Mouse (Mus musculus): ENCODE data around the gene Gm5485. TPM values are rescaled to one million over a fixed set of nuclear protein-coding genes. Genes with fewer than 3 reads are reported as not detected.

The Gm5485 gene
- polyA plus RNA-seq, 1 experiment from 2014 or later, result not detected

DNA sequence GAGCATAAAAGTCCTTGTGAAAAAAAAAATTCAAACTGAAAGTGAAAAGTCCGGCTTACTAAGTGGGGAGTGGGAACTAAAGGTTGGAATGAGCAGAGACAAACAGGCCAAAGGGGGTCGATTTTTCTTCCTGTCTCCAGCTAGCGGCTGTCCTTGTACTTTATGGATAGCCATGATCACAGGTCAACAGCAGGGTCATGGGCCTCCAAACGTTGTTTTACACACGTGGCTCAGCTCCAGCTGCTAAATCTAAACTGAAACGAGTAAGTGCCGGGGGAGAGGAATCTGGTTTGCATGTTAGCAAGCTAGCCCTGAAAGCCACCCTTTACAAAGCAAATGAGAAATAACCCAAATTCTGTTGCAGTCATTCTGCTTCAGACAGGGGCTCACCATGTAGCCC is 2.6 kb downstream of the Gm5485 start:
- H3K27me3 ChIP-seq (replicated peaks; ENCODE audit: low read depth, poor library complexity, severe bottlenecking), result no peaks in the 10 kb centered on the region
- no peaks in the 10 kb centered on the region for H3K9me3 ChIP-seq
- no peak overlapping the region for H3K27ac ChIP-seq (replicated peaks)
- no peak overlapping the region for H3K4me3 ChIP-seq
- H3K4me1 ChIP-seq, result no peaks in the 10 kb centered on the region
- no peaks in the 10 kb centered on the region for H3K36me3 ChIP-seq (replicated peaks)
- 64% methylated on average over 7 of the region's 7 CpGs for WGBS
- DNase-seq (ENCODE audit: low spot score), result no peak

DNA sequence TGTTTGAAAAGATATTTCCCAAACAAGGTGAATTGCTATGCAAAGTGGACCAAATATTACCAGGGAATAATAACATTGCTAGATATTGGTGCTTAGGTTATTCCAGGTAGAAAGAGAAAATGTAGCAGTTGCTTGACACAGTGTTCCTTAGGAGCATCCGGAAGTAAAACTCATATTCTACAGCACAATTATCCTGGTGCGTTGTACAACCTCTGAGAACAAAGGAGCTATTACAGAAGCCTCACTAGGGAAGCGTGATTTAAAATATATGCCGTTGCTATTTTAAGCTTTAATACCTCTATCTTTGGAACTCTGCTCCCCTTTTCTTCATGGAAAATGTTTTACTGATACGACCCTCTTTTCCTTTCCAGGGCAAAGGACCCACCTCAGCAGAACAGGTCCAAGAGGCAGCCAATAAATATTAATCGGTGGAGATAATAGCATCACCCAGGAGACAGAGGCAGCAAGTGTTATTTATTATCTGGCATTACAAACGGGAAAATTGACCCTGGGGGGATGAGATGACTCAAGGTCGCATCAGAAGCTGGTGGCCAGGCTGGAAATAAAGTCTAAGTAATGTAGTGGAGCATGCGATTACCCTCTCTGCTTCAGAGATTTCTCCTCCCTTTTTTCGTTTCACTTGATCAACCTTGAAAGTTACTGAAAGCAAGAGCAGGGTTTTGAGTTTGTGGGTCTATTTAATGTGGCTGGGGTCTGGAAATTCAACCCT is 6.4 kb downstream of the Gm5485 start:
- Histone ChIP-seq H3K4me3 (no peak overlapping the region), H3K36me3 (replicated peaks) (no peaks in the 10 kb centered on the region), H3K9me3 (no peaks in the 10 kb centered on the region), H3K27me3 (replicated peaks; ENCODE audit: low read depth, poor library complexity, severe bottlenecking) (no peaks in the 10 kb centered on the region), H3K27ac (replicated peaks) (no peak overlapping the region), H3K4me1 (no peaks in the 10 kb centered on the region)
- no peak for DNase-seq (ENCODE audit: low spot score)
- 78% methylated on average over 10 of the region's 10 CpGs for WGBS

DNA sequence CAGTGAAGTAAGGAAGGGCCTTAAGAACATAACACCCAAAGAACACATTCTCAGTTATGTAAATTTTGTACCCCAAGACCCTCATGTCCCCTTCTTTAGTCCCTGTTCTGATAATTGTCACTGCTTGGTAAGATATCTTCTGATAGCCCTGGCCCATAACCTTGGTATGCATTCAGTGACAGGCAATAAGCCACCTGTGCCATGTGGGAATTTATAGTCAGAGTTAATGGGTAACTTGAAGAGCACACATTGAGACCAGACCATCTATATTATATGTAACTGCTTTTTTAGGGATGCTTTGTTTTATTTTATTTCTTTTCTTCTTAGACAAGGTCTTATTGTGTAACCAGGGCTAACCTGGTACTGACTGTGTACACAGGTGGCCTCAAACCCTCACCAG is 8.2 kb downstream of the Gm5485 start:
- Histone ChIP-seq H3K27ac (replicated peaks) (no peak overlapping the region), H3K4me1 (no peaks in the 10 kb centered on the region), H3K27me3 (replicated peaks; ENCODE audit: low read depth, poor library complexity, severe bottlenecking) (no peaks in the 10 kb centered on the region), H3K9me3 (no peaks in the 10 kb centered on the region), H3K36me3 (replicated peaks) (no peaks in the 10 kb centered on the region), H3K4me3 (no peak overlapping the region)
- no peak for DNase-seq (ENCODE audit: low spot score)

DNA sequence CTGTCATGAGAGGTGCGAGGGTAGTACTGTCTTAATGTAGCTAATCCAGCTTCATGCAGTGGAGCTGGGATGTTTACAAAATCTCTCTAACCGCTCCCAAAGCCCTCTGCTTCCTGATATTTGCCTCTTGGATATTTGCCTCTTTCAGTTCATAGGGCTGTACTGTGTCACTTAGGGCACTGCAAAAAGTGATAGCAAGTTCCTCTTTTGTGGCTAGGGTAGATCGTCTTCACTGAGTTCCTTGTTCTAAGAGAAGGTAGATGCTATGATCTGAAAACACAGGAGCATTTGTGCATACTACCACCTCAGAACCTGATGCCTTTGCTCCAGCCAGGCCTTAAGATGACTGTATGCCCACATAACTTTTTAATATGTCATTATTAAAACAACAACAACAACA is 8.8 kb downstream of the Gm5485 start:
- no peak overlapping the region for H3K4me3 ChIP-seq
- no peak for DNase-seq (ENCODE audit: low spot score)
- H3K27ac ChIP-seq (replicated peaks), result no peak overlapping the region
- no peaks in the 10 kb centered on the region for H3K4me1 ChIP-seq
- H3K36me3 ChIP-seq (replicated peaks), result no peaks in the 10 kb centered on the region
- H3K9me3 ChIP-seq, result no peaks in the 10 kb centered on the region
- no peaks in the 10 kb centered on the region for H3K27me3 ChIP-seq (replicated peaks; ENCODE audit: low read depth, poor library complexity, severe bottlenecking)
- WGBS, result 88% methylated on average over 3 of the region's 3 CpGs

DNA sequence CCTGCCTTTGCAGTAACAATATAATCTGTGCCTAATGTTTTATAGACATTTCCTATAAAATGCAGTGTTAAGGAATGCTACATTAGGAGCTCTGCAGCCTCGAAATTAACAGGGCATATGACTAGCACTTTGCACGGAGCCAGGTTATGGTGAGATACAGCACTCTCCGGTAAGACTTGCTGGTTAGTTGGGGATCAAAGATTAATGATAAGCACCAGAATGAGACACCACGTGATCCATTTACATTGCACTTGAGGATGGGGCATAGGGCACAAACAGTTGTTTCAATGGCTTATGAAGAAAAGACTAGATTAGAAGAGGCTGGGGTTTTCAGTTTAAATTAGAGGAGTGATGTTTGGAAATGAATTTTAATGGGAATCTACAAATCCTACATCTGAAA is 9.3 kb downstream of the Gm5485 start:
- Histone ChIP-seq H3K36me3 (replicated peaks) (no peaks in the 10 kb centered on the region), H3K27me3 (replicated peaks; ENCODE audit: low read depth, poor library complexity, severe bottlenecking) (no peaks in the 10 kb centered on the region), H3K4me3 (no peak overlapping the region), H3K27ac (replicated peaks) (no peak overlapping the region), H3K9me3 (no peaks in the 10 kb centered on the region), H3K4me1 (no peaks in the 10 kb centered on the region)
- WGBS, result 84% methylated on average over 4 of the region's 4 CpGs
- DNase-seq (ENCODE audit: low spot score), result no peak

DNA sequence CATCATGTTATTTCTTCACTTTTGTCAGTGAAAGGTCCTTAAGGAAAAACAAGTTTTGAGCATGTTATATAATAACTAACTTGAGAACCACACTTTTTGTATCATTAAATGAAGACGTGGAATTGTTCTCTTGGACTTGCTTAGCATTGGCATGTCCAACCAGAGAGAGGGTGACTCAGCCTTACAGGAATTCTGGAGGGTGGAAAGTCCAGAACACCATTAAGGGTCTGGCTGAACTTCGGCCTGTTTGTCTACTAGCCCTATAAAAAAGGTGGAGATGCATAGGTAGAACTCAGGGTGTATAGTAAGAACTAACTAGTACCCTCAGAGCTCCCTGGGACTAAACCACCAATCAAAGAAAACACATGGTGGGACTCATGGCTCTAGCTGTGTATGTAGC is 16.9 kb downstream of the Gm5485 start:
- H3K36me3 ChIP-seq (replicated peaks), result no peaks in the 10 kb centered on the region
- no peaks in the 10 kb centered on the region for H3K9me3 ChIP-seq
- no peak for DNase-seq (ENCODE audit: low spot score)
- no peaks in the 10 kb centered on the region for H3K27me3 ChIP-seq (replicated peaks; ENCODE audit: low read depth, poor library complexity, severe bottlenecking)
- H3K4me3 ChIP-seq, result no peak overlapping the region
- H3K4me1 ChIP-seq, result no peaks in the 10 kb centered on the region
- no peak overlapping the region for H3K27ac ChIP-seq (replicated peaks)
- 95% methylated on average over 2 of the region's 2 CpGs for WGBS

GRCm38 (mm10) chr16:48386982-48387381 is 25.2 kb downstream of the Gm5485 start:
- H3K4me3 ChIP-seq, result no peak overlapping the region
- H3K4me1 ChIP-seq, result no peaks in the 10 kb centered on the region
- no peak for DNase-seq (ENCODE audit: low spot score)
- no peaks in the 10 kb centered on the region for H3K27me3 ChIP-seq (replicated peaks; ENCODE audit: low read depth, poor library complexity, severe bottlenecking)
- H3K27ac ChIP-seq (replicated peaks), result no peak overlapping the region
- WGBS, result 81% methylated on average over 2 of the region's 2 CpGs
- H3K36me3 ChIP-seq (replicated peaks), result no peaks in the 10 kb centered on the region
- H3K9me3 ChIP-seq, result no peaks in the 10 kb centered on the region

DNA sequence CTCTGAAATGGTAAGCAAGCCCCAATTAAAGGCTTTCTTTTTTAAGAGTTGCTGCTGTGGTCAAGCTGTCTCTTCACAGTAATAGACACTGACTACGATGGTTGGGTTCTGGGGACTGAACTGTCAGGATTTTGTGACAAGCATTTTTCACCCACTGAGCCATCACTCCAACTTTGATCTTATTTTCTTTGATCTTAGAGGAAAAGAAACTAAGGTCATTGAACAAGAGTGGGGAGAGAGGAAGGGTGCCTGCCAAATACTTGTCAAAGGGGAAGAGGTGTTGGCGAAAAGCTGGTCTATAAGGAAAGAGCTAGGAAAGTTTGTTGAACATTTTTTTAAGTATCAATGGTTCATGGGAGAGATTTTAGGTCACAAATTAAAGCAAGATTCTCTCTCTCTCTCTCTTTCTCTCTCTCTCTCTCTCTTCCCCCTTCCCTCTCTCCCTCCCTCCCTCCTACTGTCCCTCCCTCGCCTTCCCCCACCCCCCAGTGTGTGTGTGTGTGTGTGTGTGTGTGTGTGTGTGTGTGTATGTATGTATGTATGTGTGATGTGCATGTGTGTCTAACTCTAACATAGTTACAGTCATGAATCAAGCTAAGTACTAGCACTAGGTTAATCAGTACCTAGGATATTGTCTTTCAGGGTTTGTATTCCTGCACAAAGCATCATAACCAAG is 28.5 kb downstream of the Gm5485 start:
- no peaks in the 10 kb centered on the region for H3K27me3 ChIP-seq (replicated peaks; ENCODE audit: low read depth, poor library complexity, severe bottlenecking)
- WGBS, result 84% methylated on average over 2 of the region's 3 CpGs
- no peak for DNase-seq (ENCODE audit: low spot score)

DNA sequence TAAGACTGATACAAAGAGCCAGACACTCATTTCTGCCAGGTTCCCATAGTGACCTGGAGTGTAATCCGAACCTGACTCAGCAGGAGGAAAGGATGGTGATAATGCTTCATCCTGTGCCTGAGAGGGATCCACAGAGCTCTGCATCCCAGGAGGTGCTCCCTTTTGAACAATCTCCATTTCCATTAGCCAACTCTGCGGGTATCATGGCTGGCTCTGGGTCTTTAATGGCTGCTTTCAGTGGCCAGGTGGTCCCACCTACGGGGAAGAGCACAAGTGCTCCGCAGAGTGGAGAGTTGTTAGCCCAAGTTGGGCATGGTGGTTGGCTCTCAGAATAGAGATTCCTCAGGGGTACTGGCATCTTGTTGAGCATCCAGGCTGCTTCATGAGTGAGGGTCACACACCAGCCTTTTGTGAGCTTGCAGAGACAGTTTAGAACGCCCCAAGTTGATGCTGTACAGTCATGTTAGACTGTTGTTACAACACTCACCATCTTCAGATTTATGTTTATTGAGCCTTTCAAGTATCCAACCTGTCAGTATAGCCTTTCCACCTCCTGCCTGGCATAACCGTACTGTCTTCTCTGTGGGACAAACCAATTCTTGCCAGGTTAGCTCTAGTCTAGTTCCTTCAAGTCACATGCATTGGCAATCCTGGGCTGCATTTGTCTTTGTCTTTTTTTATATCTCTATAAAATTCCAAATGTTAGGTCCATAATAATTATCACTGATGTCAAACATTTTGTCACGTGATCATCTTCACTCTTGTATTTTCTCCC is 38.3 kb downstream of the Gm5485 start:
- Histone ChIP-seq H3K4me3 (no peak overlapping the region), H3K27me3 (replicated peaks; ENCODE audit: low read depth, poor library complexity, severe bottlenecking) (no peaks in the 10 kb centered on the region), H3K4me1 (peaks cover 4% of the 10 kb centered on the region), H3K36me3 (replicated peaks) (no peaks in the 10 kb centered on the region), H3K9me3 (no peaks in the 10 kb centered on the region), H3K27ac (replicated peaks) (no peak overlapping the region)
- 88% methylated on average over 7 of the region's 7 CpGs for WGBS
- DNase-seq (ENCODE audit: low spot score), result no peak

More for the DNA sequence above, 28.5 kb downstream of the Gm5485 start:
- H3K27ac ChIP-seq (replicated peaks), result no peak overlapping the region
- no peaks in the 10 kb centered on the region for H3K36me3 ChIP-seq (replicated peaks)
- no peaks in the 10 kb centered on the region for H3K9me3 ChIP-seq
- no peak overlapping the region for H3K4me3 ChIP-seq
- no peaks in the 10 kb centered on the region for H3K4me1 ChIP-seq

- peak; percentile 23 for DNase-seq (ENCODE audit: low spot score)
- WGBS, result 63% methylated on average over 6 of the region's 6 CpGs
These were observed 39.8 kb downstream of the Gm5485 start for GRCm38 (mm10) chr16:48372461-48372860.

DNA sequence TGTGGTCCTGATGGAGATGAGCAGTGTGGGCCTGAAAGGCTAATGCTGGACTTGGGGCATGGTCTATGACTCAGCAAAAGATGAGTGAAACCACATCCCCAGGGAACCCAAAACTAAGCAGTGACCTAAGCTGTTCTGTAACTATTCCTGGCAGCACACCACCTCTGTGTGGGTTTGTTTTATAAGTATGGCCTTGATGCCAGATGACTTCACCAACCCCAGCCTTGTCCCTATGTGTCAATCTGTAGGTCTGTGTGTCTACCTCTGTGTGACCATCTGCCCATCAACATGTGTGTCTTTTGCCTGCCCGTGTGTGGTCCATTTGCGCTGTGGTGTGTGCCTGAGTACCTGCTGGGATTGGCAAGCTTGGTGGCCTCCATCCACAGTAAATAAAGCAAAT is 44.1 kb downstream of the Gm5485 start:
- no peak for DNase-seq (ENCODE audit: low spot score)
- Histone ChIP-seq H3K27me3 (replicated peaks; ENCODE audit: low read depth, poor library complexity, severe bottlenecking) (no peaks in the 10 kb centered on the region), H3K27ac (replicated peaks) (no peak overlapping the region), H3K9me3 (no peaks in the 10 kb centered on the region), H3K4me3 (no peak overlapping the region), H3K36me3 (replicated peaks) (no peaks in the 10 kb centered on the region), H3K4me1 (peaks cover 4% of the 10 kb centered on the region)
- 92% methylated on average over 2 of the region's 2 CpGs for WGBS

More at GRCm38 (mm10) chr16:48372461-48372860, 39.8 kb downstream of the Gm5485 start:
- H3K9me3 ChIP-seq, result no peaks in the 10 kb centered on the region
- H3K4me3 ChIP-seq, result no peak overlapping the region
- H3K27ac ChIP-seq (replicated peaks), result no peak overlapping the region
- no peaks in the 10 kb centered on the region for H3K36me3 ChIP-seq (replicated peaks)
- H3K27me3 ChIP-seq (replicated peaks; ENCODE audit: low read depth, poor library complexity, severe bottlenecking), result no peaks in the 10 kb centered on the region
- H3K4me1 ChIP-seq, result peaks cover 4% of the 10 kb centered on the region

GRCm38 (mm10) chr16:48366801-48367200 is 45.4 kb downstream of the Gm5485 start:
- no peaks in the 10 kb centered on the region for H3K36me3 ChIP-seq (replicated peaks)
- H3K4me1 ChIP-seq, result no peaks in the 10 kb centered on the region
- H3K27me3 ChIP-seq (replicated peaks; ENCODE audit: low read depth, poor library complexity, severe bottlenecking), result no peaks in the 10 kb centered on the region
- H3K4me3 ChIP-seq, result no peak overlapping the region
- DNase-seq (ENCODE audit: low spot score), result no peak
- no peak overlapping the region for H3K27ac ChIP-seq (replicated peaks)
- 89% methylated on average over 5 of the region's 5 CpGs for WGBS
- H3K9me3 ChIP-seq, result no peaks in the 10 kb centered on the region

GRCm38 (mm10) chr16:48360887-48361286 is 51.3 kb downstream of the Gm5485 start:
- Histone ChIP-seq H3K36me3 (replicated peaks) (no peaks in the 10 kb centered on the region), H3K4me1 (no peaks in the 10 kb centered on the region), H3K4me3 (no peak overlapping the region), H3K9me3 (no peaks in the 10 kb centered on the region), H3K27ac (replicated peaks) (no peak overlapping the region), H3K27me3 (replicated peaks; ENCODE audit: low read depth, poor library complexity, severe bottlenecking) (no peaks in the 10 kb centered on the region)
- 91% methylated on average over 12 of the region's 12 CpGs for WGBS
- DNase-seq (ENCODE audit: low spot score), result no peak
